Mouse (Mus musculus) liver, embryonic 14.5 days (tissue): ENCODE data around the gene Ccdc103. TPM values are rescaled to one million over a fixed set of nuclear protein-coding genes. Genes with fewer than 3 reads are reported as not detected.
A peak's percentile ranks its signal among the peaks of the same experiment; 100 is the strongest.

Experiments
- ATAC-seq: fragments of 200-750 bp; cut with Nextera tagmentation; 2 replicates; pipeline ENCODE4 v1.8.0; 2017; ENCODE audit warnings: moderate number of reproducible peaks, mild to moderate bottlenecking, moderate library complexity; ENCODE audit not compliant: insufficient read depth
- DNase-seq, 3 experiments: peaks; one replicate each; pipeline ENCODE4 v3.0.0-alpha.2; 2012 to 2013; ENCODE audit warnings: low read depth in 3 of 3, low spot score in 3 of 3
- H3K27ac ChIP-seq: fragments of 300-500 bp; sonication (generic); 2 replicates; pipeline ENCODE4 v1.5.1; 2014; ENCODE audit warnings: moderate library complexity, mild to moderate bottlenecking, control low read depth, inconsistent platforms
- H3K27me3 ChIP-seq: fragments of 300-500 bp; sonication (generic); 2 replicates; pipeline ENCODE4 v1.6.1; 2014; ENCODE audit warnings: mild to moderate bottlenecking, low read length, moderate library complexity; ENCODE audit not compliant: control insufficient read depth, insufficient read depth
- H3K36me3 ChIP-seq: fragments of 300-500 bp; sonication (generic); replicated peaks from 2 replicates; pipeline ENCODE4 v1.6.1; 2014; ENCODE audit warnings: low read depth; ENCODE audit not compliant: control insufficient read depth, insufficient read depth
- H3K4me1 ChIP-seq, 2 experiments: fragments of 200-500 bp in 1 of 2; fragments of 300-500 bp in 1 of 2; sonication (generic) in 1 of 2; replicated peaks; 2 replicates each; pipeline ENCODE4 v1.6.1; 2012 to 2014; ENCODE audit warnings: antibody characterized with exemption in 1 of 2, inconsistent platforms in 1 of 2, low read length in 1 of 2; ENCODE audit not compliant: control insufficient read depth in 2 of 2, insufficient read depth in 2 of 2
- H3K4me2 ChIP-seq: fragments of 300-500 bp; sonication (generic); 2 replicates; pipeline ENCODE4 v1.6.1; 2014; ENCODE audit warnings: low read depth, mild to moderate bottlenecking, control low read depth, moderate library complexity
- H3K4me3 ChIP-seq, 2 experiments: fragments of 200-500 bp in 1 of 2; fragments of 300-500 bp in 1 of 2; sonication (generic) in 1 of 2; 2 replicates each; pipeline ENCODE4 v1.5.1; 2012 to 2014; ENCODE audit warnings: low read depth in 2 of 2, low read length in 2 of 2, mild to moderate bottlenecking in 2 of 2, control low read depth in 1 of 2, inconsistent platforms in 1 of 2, moderate library complexity in 1 of 2; ENCODE audit not compliant: insufficient read depth in 1 of 2
- H3K9ac ChIP-seq: fragments of 300-500 bp; sonication (generic); replicated peaks from 2 replicates; pipeline ENCODE4 v1.6.1; 2014; ENCODE audit warnings: mild to moderate bottlenecking, control low read depth, moderate library complexity
- H3K9me3 ChIP-seq: fragments of 300-500 bp; sonication (generic); 2 replicates; pipeline ENCODE4 v1.6.1; 2016; ENCODE audit warnings: low read length, mixed read lengths; ENCODE audit not compliant: control insufficient read depth
- CTCF ChIP-seq: IDR thresholded peaks from 2 replicates; pipeline ENCODE4 v1.5.1; 2016; ENCODE audit warnings: antibody characterized with exemption, low read depth, control low read depth
- EP300 ChIP-seq: IDR thresholded peaks from 2 replicates; pipeline ENCODE4 v1.6.1; 2016; ENCODE audit warnings: antibody characterized with exemption, low read depth
- WGBS: fragments of 180-500 bp; shearing (Covaris S2); extraction: QIAGEN DNeasy Blood & Tissue Kit; methylation state at CpG from one replicate; pipeline ENCODE4 v1.1.7; 2014; ENCODE audit not compliant: insufficient replicate concordance; 5-methylcytosine and 5-hydroxymethylcytosine counted together
- polyA plus RNA-seq, 2 experiments: library from polyadenylated mRNA; depleted of rRNA in 1 of 2; stranded (reverse) in 1 of 2; unstranded in 1 of 2; fragments of >200 nt; fragmentation: Nextera tagmentation in 1 of 2; extraction: Ambion mirVana in 1 of 2; gene quantifications; 2 replicates each; pipeline versions ENCODE4 v1.2.1 to v1.2.3; 2012 to 2014

The Ccdc103 gene
- polyA plus RNA-seq, 2 experiments: 0.59 to 1.1 TPM

- H3K27ac ChIP-seq: no peak overlapping the region
- TF ChIP-seq EP300 (no peak), CTCF (no peak)
- H3K4me1 ChIP-seq: peaks cover 4 to 16% of the 10 kb centered on the region in 2 experiments
- H3K27me3 ChIP-seq: no peaks in the 10 kb centered on the region
- H3K4me3 ChIP-seq: no peak overlapping the region
- ATAC-seq (no peak), DNase-seq (no peak)
- 90% methylated on average over 6 of the region's 6 CpGs for WGBS
- H3K36me3 ChIP-seq: peaks cover 41% of the 10 kb centered on the region
- H3K9ac ChIP-seq: 0 out of 2 replicates have a peak overlapping the region, but pooled peaks have one; percentile 6
- H3K4me2 ChIP-seq: no peak overlapping the region
- H3K9me3 ChIP-seq: no peaks in the 10 kb centered on the region
Measured at GRCm38 (mm10) chr11:102921491-102921890, 40.5 kb downstream of the Ccdc103 start.

- Histone ChIP-seq H3K9me3 (no peaks in the 10 kb centered on the region), H3K4me1 (peaks cover 4 to 16% of the 10 kb centered on the region in 2 experiments), H3K4me2 (peak within 1 kb of the TSS; percentile 87), H3K4me3 (peak within 1 kb of the TSS; percentile 94 to 95), H3K9ac (peak within 1 kb of the TSS; percentile 99), H3K27ac (peak within 1 kb of the TSS; percentile 95), H3K27me3 (no peaks in the 10 kb centered on the region), H3K36me3 (peaks cover 31% of the 10 kb centered on the region)
- peak; percentile 92 for ATAC-seq
- no peak for TF ChIP-seq CTCF
- no peak; the same call in 1 of the 2 replicates for TF ChIP-seq EP300
- under 1% methylated on average over 62 of the region's 62 CpGs for WGBS
- peak; percentile 96 to 97 (median 96) for DNase-seq
Measured at GRCm38 (mm10) chr11:102924557-102925350, 43.8 kb downstream of the Ccdc103 start, which contains the start of gene Kif18b. Gene Kif18b (minus strand): TSS chr11:102925124.

- no peaks in the 10 kb centered on the region for H3K9me3 ChIP-seq
- WGBS: under 1% methylated on average over 10 of the region's 10 CpGs
- peak overlapping the region; percentile 83 to 94 for H3K4me3 ChIP-seq
- DNase-seq (peak; percentile 50 to 67 (median 51)), ATAC-seq (peak; percentile 47)
- peak overlapping the region; percentile 81 for H3K4me2 ChIP-seq
- peak overlapping the region; percentile 92 for H3K27ac ChIP-seq
- no peaks in the 10 kb centered on the region for H3K27me3 ChIP-seq
- peak overlapping the region; percentile 83 for H3K9ac ChIP-seq
- TF ChIP-seq EP300 (no peak), CTCF (peak; percentile 49)
- peaks cover 27% of the 10 kb centered on the region for H3K36me3 ChIP-seq
- H3K4me1 ChIP-seq: peaks cover 4 to 16% of the 10 kb centered on the region in 2 experiments
Measured at GRCm38 (mm10) chr11:102925351-102925717, 44.3 kb downstream of the Ccdc103 start.

GRCm38 (mm10) chr11:102930672-102931071 is 49.7 kb downstream of the Ccdc103 start:
- DNase-seq: no peak
- no peak overlapping the region for H3K27ac ChIP-seq
- no peak overlapping the region for H3K4me3 ChIP-seq
- no peaks in the 10 kb centered on the region for H3K9me3 ChIP-seq
- no peak overlapping the region for H3K4me2 ChIP-seq
- H3K4me1 ChIP-seq: peaks cover 0 to under 1% of the 10 kb centered on the region in 2 experiments
- H3K36me3 ChIP-seq: no peaks in the 10 kb centered on the region
- WGBS: 58% methylated on average over 10 of the region's 10 CpGs
- H3K9ac ChIP-seq: no peak overlapping the region
- ATAC-seq: no peak
- no peak for TF ChIP-seq EP300
- TF ChIP-seq CTCF: no peak
- H3K27me3 ChIP-seq: no peaks in the 10 kb centered on the region; the same call in 1 of the 2 replicates

Other genes starting within 250 kb of the Ccdc103 start
- 0.01 and 0.02 TPM in 2 replicates for gene Meioc, start 217.5 kb upstream of the Ccdc103 start, polyA plus RNA-seq (2012; rRNA removed)
- gene Meioc, start 217.5 kb upstream of the Ccdc103 start, polyA plus RNA-seq (2014; fragmentation: Nextera tagmentation; extraction: Ambion mirVana): 0.11 TPM in 1 of 2 replicates, not detected in the other
- 4.0 and 7.1 TPM in 2 replicates for gene Ccdc43, start 183.4 kb upstream of the Ccdc103 start, polyA plus RNA-seq (2012; rRNA removed)
- 14.1 and 14.7 TPM in 2 replicates for gene Ccdc43, start 183.4 kb upstream of the Ccdc103 start, polyA plus RNA-seq (2014; fragmentation: Nextera tagmentation; extraction: Ambion mirVana)
- gene Adam11, start 119.8 kb upstream of the Ccdc103 start, polyA plus RNA-seq (2012; rRNA removed): 0.30 TPM in 2 replicates
- gene Adam11, start 119.8 kb upstream of the Ccdc103 start, polyA plus RNA-seq (2014; fragmentation: Nextera tagmentation; extraction: Ambion mirVana): 0.04 and 0.06 TPM in 2 replicates
- gene Gjc1, start 61.5 kb upstream of the Ccdc103 start, polyA plus RNA-seq (2012; rRNA removed): 1.2 and 1.7 TPM in 2 replicates
- 1.1 and 1.5 TPM in 2 replicates for gene Gjc1, start 61.5 kb upstream of the Ccdc103 start, polyA plus RNA-seq (2014; fragmentation: Nextera tagmentation; extraction: Ambion mirVana)
- gene Higd1b, start 45.4 kb upstream of the Ccdc103 start, polyA plus RNA-seq (2012; rRNA removed): not detected in 2 replicates
- gene Higd1b, start 45.4 kb upstream of the Ccdc103 start, polyA plus RNA-seq (2014; fragmentation: Nextera tagmentation; extraction: Ambion mirVana): not detected in 2 replicates
- gene Eftud2, start 219 bp upstream of the Ccdc103 start, polyA plus RNA-seq (2012; rRNA removed): 51.1 and 51.8 TPM in 2 replicates
- gene Eftud2, start 219 bp upstream of the Ccdc103 start, polyA plus RNA-seq (2014; fragmentation: Nextera tagmentation; extraction: Ambion mirVana): 88.8 and 116 TPM in 2 replicates
- not detected in 2 replicates for gene Fam187a, start 4.0 kb downstream of the Ccdc103 start, polyA plus RNA-seq (2012; rRNA removed)
- 0.06 TPM in 1 of 2 replicates, not detected in the other for gene Fam187a, start 4.0 kb downstream of the Ccdc103 start, polyA plus RNA-seq (2014; fragmentation: Nextera tagmentation; extraction: Ambion mirVana)
- 8.2 and 12.6 TPM in 2 replicates for gene Gfap, start 19.7 kb downstream of the Ccdc103 start, polyA plus RNA-seq (2012; rRNA removed)
- gene Gfap, start 19.7 kb downstream of the Ccdc103 start, polyA plus RNA-seq (2014; fragmentation: Nextera tagmentation; extraction: Ambion mirVana): 9.3 and 10.2 TPM in 2 replicates
- gene Kif18b, start 43.9 kb downstream of the Ccdc103 start, polyA plus RNA-seq (2012; rRNA removed): 19.7 and 21.9 TPM in 2 replicates
- gene Kif18b, start 43.9 kb downstream of the Ccdc103 start, polyA plus RNA-seq (2014; fragmentation: Nextera tagmentation; extraction: Ambion mirVana): 6.3 TPM in 2 replicates
- gene C1ql1, start 65.5 kb downstream of the Ccdc103 start, polyA plus RNA-seq (2012; rRNA removed): 0.17 and 0.21 TPM in 2 replicates
- 0.15 TPM in 1 of 2 replicates, not detected in the other for gene C1ql1, start 65.5 kb downstream of the Ccdc103 start, polyA plus RNA-seq (2014; fragmentation: Nextera tagmentation; extraction: Ambion mirVana)
- 18.4 and 22.3 TPM in 2 replicates for gene Nmt1, start 147.0 kb downstream of the Ccdc103 start, polyA plus RNA-seq (2012; rRNA removed)
- gene Nmt1, start 147.0 kb downstream of the Ccdc103 start, polyA plus RNA-seq (2014; fragmentation: Nextera tagmentation; extraction: Ambion mirVana): 44.3 and 51.2 TPM in 2 replicates
- 25.1 and 27.8 TPM in 2 replicates for gene Dcakd, start 147.1 kb downstream of the Ccdc103 start, polyA plus RNA-seq (2012; rRNA removed)
- gene Dcakd, start 147.1 kb downstream of the Ccdc103 start, polyA plus RNA-seq (2014; fragmentation: Nextera tagmentation; extraction: Ambion mirVana): 25.7 and 30.6 TPM in 2 replicates
- gene Plcd3, start 220.5 kb downstream of the Ccdc103 start, polyA plus RNA-seq (2012; rRNA removed): 0.31 and 0.36 TPM in 2 replicates
- 0.06 and 0.29 TPM in 2 replicates for gene Plcd3, start 220.5 kb downstream of the Ccdc103 start, polyA plus RNA-seq (2014; fragmentation: Nextera tagmentation; extraction: Ambion mirVana)
- 22.2 and 27.3 TPM in 2 replicates for gene Acbd4, start 220.5 kb downstream of the Ccdc103 start, polyA plus RNA-seq (2012; rRNA removed)
- 49.7 and 63.2 TPM in 2 replicates for gene Acbd4, start 220.5 kb downstream of the Ccdc103 start, polyA plus RNA-seq (2014; fragmentation: Nextera tagmentation; extraction: Ambion mirVana)
- 8.4 and 11.4 TPM in 2 replicates for gene Hexim1, start 235.0 kb downstream of the Ccdc103 start, polyA plus RNA-seq (2012; rRNA removed)
- gene Hexim1, start 235.0 kb downstream of the Ccdc103 start, polyA plus RNA-seq (2014; fragmentation: Nextera tagmentation; extraction: Ambion mirVana): 2.4 and 2.6 TPM in 2 replicates